Mouse (Mus musculus): ENCODE results near the gene Dbndd2.

- TF ChIP-seq CTCF (IDR thresholded peaks at IDR 0.05; ENCODE audit: low read depth), result no peak
- no peak for TF ChIP-seq EP300 (IDR thresholded peaks at IDR 0.05; ENCODE audit: low read depth)
These were observed 48.9 kb upstream of the Dbndd2 start for GRCm38 (mm10) chr2:164436961-164437360.
